Mouse (Mus musculus) myocyte (in vitro differentiated cells): ENCODE measurements around the gene Rabl3.

Experiments used
- CEBPB ChIP-seq: IDR thresholded peaks from 2 replicates; pipeline ENCODE4 v1.6.1; 2011; ENCODE audit warnings: mild to moderate bottlenecking, moderate library complexity; ENCODE audit not compliant: poor library complexity, insufficient read depth, severe bottlenecking
- E2F4 ChIP-seq: IDR thresholded peaks from one replicate; pipeline ENCODE4 v1.6.1; 2011; ENCODE audit warnings: mild to moderate bottlenecking, control low read depth, moderate library complexity; ENCODE audit not compliant: insufficient read depth
- MAX ChIP-seq: IDR thresholded peaks from one replicate; pipeline ENCODE4 v1.6.1; 2011; ENCODE audit warnings: low read depth, mild to moderate bottlenecking, control low read depth
- MYOD1 ChIP-seq, 3 experiments: IDR thresholded peaks; one replicate each; pipeline ENCODE4 v1.6.1; 2011; ENCODE audit warnings: control low read depth in 2 of 3, low read depth in 2 of 3, mild to moderate bottlenecking in 2 of 3, moderate library complexity in 1 of 3; ENCODE audit not compliant: insufficient read length in 2 of 3, control insufficient read depth in 1 of 3
- MYOG ChIP-seq, 3 experiments: IDR thresholded peaks; one replicate each; pipeline ENCODE4 v1.6.1; 2011; ENCODE audit warnings: control low read depth in 2 of 3, low read depth in 2 of 3, mild to moderate bottlenecking in 2 of 3; ENCODE audit not compliant: insufficient read length in 2 of 3, control insufficient read depth in 1 of 3, insufficient read depth in 1 of 3
- POLR2A ChIP-seq: IDR thresholded peaks from one replicate; pipeline ENCODE4 v1.6.1; 2011; ENCODE audit warnings: low read depth, mild to moderate bottlenecking, control low read depth, moderate library complexity; ENCODE audit not compliant: insufficient read length
- POLR2AphosphoS2 ChIP-seq: IDR thresholded peaks from one replicate; pipeline ENCODE4 v1.6.1; 2011; ENCODE audit warnings: low read depth, control low read depth; ENCODE audit not compliant: insufficient read length
- SRF ChIP-seq: IDR thresholded peaks from one replicate; pipeline ENCODE4 v1.6.1; 2011; ENCODE audit warnings: low read depth; ENCODE audit not compliant: control insufficient read depth, insufficient read length
- TCF12 ChIP-seq: IDR thresholded peaks from one replicate; pipeline ENCODE4 v1.6.1; 2011; ENCODE audit warnings: mild to moderate bottlenecking, control low read depth; ENCODE audit not compliant: poor library complexity, insufficient read depth, severe bottlenecking
- TCF3 ChIP-seq: IDR thresholded peaks from one replicate; pipeline ENCODE4 v1.6.1; 2011; ENCODE audit warnings: low read depth, control low read depth; ENCODE audit not compliant: insufficient read length
- USF1 ChIP-seq: IDR thresholded peaks from one replicate; pipeline ENCODE4 v1.6.1; 2011; ENCODE audit warnings: low read depth, mild to moderate bottlenecking, control low read depth, moderate library complexity

DNA sequence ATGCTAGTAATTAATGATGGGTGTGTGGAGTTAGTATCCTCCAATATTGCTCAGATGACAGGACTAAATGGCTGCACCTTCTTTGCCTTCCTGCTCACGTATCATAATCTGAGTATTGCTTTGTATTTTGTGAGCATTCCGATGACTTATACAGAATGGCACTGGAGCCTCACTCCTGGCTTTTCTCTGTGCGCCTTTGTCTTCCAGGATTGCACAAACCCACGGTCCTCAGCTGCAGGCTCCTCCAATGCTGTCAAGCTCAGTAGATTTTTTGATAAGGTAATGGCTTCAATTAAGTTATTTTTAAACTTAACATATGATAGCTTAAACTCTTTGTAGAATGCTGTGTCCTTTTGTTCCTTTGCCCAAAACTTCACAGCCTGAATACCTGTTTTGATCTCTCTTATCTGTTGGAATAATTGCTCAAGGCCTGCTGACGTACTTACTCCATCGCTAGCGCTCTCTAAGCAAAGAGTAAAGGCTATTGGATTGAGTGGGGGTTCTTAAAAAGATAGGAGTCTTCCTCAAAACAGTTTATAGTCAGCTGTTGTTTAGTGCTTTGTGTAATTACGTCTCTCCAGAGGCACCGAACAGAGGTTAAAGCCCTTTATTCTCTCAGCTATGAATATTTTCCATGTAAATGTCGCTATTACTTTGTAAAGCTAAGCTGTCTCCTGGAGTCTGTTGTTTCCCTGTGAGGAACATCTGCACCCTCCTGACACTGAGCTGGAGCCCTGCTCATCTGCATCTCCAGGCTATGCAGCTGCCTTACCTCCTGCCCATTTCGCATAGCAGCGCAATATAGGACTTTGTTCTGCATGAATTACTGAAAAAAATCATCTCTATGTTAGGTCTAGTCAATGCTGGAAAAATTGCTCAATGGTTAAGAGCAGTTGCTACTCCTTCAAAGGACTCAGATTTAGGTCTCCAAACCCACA is 27.7 kb downstream of the Rabl3 start:
- no peak for TF ChIP-seq E2F4
- no peak for TF ChIP-seq POLR2A
- TF ChIP-seq MYOD1 (IDR thresholded peaks at IDR 0.05; ENCODE audit: control insufficient read depth in 1 of 3, insufficient read length in 2 of 3, low read depth in 2 of 3): no peak
- no peak for TF ChIP-seq MAX
- TF ChIP-seq TCF12: no peak
- TF ChIP-seq USF1: no peak
- TF ChIP-seq POLR2AphosphoS2: no peak
- no peak for TF ChIP-seq CEBPB
- no peak for TF ChIP-seq SRF
- TF ChIP-seq TCF3: no peak
- no peak for TF ChIP-seq MYOG (IDR thresholded peaks at IDR 0.05; ENCODE audit: control insufficient read depth in 1 of 3, insufficient read depth in 1 of 3, insufficient read length in 2 of 3, low read depth in 2 of 3)
